Mouse (Mus musculus) heart, postnatal 10 days (tissue): Measurements from ENCODE around the gene Pkmyt1. TPM values are rescaled to one million over a fixed set of nuclear protein-coding genes. Genes with fewer than 3 reads are reported as not detected.
"Not testable (repeated sequence)": the region's sequence is repeated elsewhere in the genome, so short reads cannot be mapped to it uniquely, and the experiment has no call there.

Experiments used
- DNase-seq, 2 experiments: peaks; one replicate each; pipeline ENCODE4 v3.0.0; 2021
- intact Hi-C: fragments of 180-260 bp; cut with DNase I; formaldehyde crosslinking; loops from one replicate; pipeline ENCODE4 v1.15.1; 2025
- total RNA-seq, 2 experiments: library from RNA; stranded (reverse); gene quantifications; 2 replicates each; pipeline ENCODE4 v1.2.3; 2021

Gene Pkmyt1
- total RNA-seq, 2 experiments from 2014 or later = 7.7 to 9.3 TPM

- no peak for DNase-seq
- intact Hi-C loops = loop anchor here (5.0 kb wide), 1 partner anchor 106 kb away; no protein-coding TSS in a partner anchor
Observed at GRCm38 (mm10) chr17:23746311-23746710, 20.2 kb downstream of the Pkmyt1 start.

DNA sequence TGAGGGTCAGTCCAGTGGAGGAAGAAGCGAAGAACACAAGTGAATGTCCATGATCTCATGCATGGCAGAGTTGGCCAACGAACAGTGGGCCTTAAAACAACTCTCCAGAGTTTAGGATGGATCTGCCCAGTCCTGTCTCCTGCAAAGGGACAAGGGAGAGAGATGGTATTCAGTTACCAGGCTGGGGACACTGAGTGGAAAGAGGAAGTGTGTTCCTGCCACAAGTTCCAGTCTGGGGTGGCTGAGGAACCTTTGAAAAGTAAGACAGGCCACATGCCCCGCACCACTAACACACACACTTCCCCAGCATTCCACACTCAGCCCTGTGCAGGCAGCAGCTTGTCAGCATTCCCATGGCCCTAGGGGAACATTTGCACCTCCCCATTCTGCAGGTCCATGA is 20.6 kb downstream of the Pkmyt1 start:
- no peak for DNase-seq
- intact Hi-C loops = loop anchor here (5.0 kb wide), 1 partner anchor 106 kb away; no protein-coding TSS in a partner anchor

GRCm38 (mm10) chr17:23747471-23747870 is 21.3 kb downstream of the Pkmyt1 start:
- DNase-seq = no peak
- intact Hi-C loops = loop anchor here (5.0 kb wide), 1 partner anchor 105 kb away; no protein-coding TSS in a partner anchor

DNA sequence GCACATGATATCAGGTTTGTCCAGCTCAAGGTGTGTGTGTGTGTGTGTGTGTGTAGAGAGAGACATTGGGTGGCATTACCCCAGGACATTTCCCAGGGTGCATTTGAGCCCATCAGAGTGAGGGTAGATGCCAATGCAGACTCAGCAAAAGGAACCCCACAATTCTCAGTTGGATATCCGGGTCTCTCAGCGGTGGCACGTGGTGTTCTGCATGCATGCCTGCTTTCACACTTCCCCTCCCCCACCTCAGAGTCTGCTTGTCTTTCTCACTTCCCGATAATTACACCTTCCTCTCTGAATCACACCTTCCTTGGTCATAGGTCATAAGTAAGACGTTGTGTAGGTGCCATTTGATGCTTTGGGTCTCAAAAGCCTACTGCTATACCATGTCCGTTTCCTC is 21.9 kb downstream of the Pkmyt1 start:
- no peak for DNase-seq
- intact Hi-C loops = loop anchor here (5.0 kb wide), 1 partner anchor 104 kb away; no protein-coding TSS in a partner anchor

- peak; percentile 82 to 89 for DNase-seq
- intact Hi-C loops = loop anchor here (5.0 kb wide), 1 partner anchor 103 kb away; no protein-coding TSS in a partner anchor
Observed at GRCm38 (mm10) chr17:23748631-23749391, 22.7 kb downstream of the Pkmyt1 start.

DNA sequence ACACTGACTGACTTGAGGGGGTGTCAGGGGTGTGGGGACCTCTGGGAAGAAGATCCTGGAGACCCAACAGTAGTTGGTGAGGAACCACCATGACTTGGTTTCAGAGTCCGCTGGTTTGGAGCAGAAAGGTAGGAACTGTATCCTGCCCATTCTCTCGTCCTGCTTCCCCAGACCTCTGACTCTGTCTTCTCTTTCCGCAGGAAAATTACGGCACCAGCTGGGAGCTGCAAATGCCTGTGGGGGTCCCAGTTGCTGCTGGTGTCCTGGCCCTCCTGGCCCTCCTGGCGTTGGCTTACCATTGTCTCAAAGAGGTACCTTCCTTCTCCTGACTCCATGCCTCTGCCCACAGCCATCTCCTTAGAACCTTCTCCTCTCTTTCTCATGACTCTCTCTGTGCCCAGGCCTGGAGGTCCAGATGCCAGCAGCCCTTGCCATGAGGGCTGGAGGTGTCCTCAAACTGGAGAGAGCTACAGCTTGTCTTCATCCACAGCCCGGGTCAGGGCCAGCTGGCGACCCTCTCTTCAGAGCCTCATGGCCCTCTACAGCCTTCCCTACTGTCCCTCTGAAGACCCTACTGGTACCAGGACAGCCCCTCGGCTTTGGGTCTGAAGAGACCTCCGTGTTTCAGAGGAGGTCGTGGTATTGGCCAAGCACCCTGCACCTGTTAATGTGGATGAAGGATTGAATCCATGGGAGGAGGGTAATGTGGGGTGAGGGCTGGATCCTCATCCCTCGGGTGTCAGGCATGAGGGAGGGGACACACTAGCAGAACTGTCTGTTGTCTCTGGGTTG is 23.5 kb downstream of the Pkmyt1 start:
- intact Hi-C loops = loop anchor here (5.0 kb wide), 1 partner anchor 103 kb away; no protein-coding TSS in a partner anchor

GRCm38 (mm10) chr17:23755689-23756088 is 29.6 kb downstream of the Pkmyt1 start:
- DNase-seq = no peak
- intact Hi-C loops = no loop called here

More for the DNA sequence above, 23.5 kb downstream of the Pkmyt1 start:
- no peak for DNase-seq

- intact Hi-C loops = no loop called here
- no peak for DNase-seq
Observed at GRCm38 (mm10) chr17:23757581-23757980, 31.4 kb downstream of the Pkmyt1 start.

DNA sequence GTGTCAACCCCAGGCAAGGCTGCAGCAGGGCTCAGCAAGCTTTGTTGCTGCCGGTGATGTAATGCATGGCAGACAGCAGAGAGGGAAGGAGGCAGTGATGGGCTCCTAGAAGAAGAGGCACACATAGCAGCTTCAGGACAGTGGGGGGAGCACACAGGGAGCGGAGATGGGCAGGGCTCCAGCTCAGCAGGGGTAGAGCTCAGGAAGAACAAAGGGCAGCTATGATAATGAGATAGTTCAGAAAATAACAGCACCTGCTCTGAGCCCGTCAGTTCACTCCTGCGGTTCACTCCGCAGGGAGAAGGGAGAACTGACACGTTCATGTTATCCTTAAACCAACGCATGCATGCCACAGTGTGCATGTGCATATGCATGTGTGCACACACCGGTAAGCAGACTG is 32.7 kb downstream of the Pkmyt1 start:
- intact Hi-C loops = no loop called here
- no peak for DNase-seq

GRCm38 (mm10) chr17:23760231-23760630 is 34.1 kb downstream of the Pkmyt1 start:
- DNase-seq = no peak
- intact Hi-C loops = no loop called here

DNA sequence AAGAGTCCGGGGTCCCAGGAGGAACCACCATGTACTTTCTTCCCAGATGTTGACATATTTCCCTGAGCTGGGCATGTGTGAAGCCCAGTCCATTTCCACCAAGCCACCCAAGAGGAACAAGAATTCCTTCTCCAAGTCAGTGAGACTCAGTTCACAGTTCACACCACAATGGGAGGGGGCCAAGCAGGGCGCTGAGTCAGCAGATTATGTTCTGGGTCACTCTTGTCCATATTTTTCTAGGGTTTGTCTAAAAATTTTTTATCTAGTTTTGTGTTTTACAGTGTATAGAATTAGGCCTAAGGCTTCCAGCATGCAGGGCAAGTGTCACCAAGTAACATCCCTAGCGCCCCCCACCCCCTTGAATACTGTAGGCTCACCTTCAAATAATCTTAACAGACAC is 35.0 kb downstream of the Pkmyt1 start:
- intact Hi-C loops = no loop called here
- DNase-seq = no peak

GRCm38 (mm10) chr17:23762976-23763375 is 36.8 kb downstream of the Pkmyt1 start:
- intact Hi-C loops = no loop called here

DNA sequence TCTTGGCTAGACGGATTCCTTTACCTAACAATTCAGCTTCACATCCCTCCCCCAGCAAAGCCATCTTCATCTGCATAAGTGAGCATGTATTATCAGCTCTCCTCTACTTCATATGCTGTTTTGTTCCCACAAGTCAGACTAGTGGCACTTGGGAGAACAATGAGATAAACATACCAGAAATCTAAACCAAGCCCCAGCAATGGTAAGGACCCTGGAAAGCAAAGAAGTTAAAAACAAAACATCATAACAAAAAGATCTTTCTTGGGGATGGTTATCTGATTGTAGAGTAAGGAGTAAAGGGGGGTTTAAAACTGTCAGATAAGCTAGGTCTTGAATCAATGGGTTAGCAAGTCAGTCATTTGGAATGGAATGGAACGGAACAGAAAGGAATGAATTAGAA is 44.4 kb downstream of the Pkmyt1 start:
- no peak for DNase-seq
- intact Hi-C loops = loop anchor here (2.0 kb wide), 1 partner anchor 58 kb away; the partner anchor contains the start of gene Elob

More at GRCm38 (mm10) chr17:23762976-23763375, 36.8 kb downstream of the Pkmyt1 start:
- DNase-seq = no peak

GRCm38 (mm10) chr17:23770896-23771283 is 44.8 kb downstream of the Pkmyt1 start:
- intact Hi-C loops = loop anchor here (2.0 kb wide), 1 partner anchor 58 kb away; the partner anchor contains the start of gene Elob
- DNase-seq = no peak

DNA sequence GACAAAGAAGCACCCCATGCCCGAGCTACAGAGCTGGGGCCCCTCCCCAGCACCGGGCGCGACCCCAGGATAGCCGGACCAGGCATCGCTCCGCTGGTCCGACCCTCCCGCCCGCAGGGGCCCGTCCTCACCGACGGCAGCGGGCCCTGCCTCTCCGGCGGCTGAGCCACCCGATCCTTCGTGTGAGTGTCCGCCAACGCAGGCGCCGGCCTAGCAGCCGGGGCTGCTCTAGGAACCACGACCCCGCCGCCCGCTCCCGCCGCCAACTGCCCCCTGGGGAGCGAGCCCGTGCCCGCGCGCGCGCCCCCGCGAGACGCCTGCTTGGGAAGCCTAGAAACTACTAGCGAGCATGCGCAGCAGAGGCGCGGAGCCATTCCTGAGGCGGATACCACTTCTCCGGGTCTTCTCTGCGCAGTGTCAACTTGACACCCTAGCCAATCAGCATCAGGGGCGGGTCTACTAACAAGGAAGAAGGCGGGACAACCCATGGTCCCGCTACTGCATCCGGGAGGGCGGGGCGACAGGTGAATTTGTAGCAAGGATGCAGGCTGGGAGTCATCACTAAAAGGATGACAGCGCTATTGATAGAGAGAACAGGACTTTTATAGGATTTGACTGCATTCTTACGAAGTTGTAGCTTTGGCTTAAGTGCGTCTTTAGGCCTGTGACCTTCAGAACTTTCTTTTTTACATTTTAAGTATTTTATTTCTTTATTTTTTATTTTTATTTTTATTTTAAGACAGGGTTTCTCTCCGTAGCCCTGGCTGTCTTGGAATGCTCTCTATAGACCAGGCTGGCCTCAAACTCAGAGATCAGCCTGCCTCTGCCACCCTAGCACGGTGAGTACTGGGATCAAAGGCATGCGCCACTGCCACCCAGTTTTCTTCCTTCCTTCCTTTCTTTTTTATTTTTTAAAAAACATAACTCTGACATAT is 45.4 kb downstream of the Pkmyt1 start, which contains the start of gene Flywch1:
Gene Flywch1, minus strand, starts transcription at position 319 of the 935 bp plus-strand sequence.
- intact Hi-C loops = loop anchor here (2.0 kb wide), 1 partner anchor 57 kb away; the partner anchor contains the start of gene Elob

DNA sequence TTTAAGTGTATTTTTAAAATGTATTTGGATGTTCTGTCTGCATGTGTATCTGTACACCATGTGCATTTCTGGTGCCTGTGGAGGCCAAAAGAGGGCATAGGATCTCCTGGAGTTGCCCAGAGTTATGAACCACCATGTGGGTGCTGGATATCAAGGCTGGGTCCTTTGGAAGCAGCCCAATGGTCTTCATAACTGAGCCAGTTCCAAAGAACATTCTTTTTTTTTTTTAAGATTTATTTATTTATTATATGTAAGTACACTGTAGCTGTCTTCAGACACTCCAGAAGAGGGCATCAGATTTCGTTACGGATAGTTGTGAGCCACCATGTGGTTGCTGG is 46.1 kb downstream of the Pkmyt1 start:
- DNase-seq, intact Hi-C loops: not testable (repeated sequence)

More for the DNA sequence above, 45.4 kb downstream of the Pkmyt1 start, which contains the start of gene Flywch1:
- peak; percentile 99 for DNase-seq

GRCm38 (mm10) chr17:23773676-23774075 is 47.5 kb downstream of the Pkmyt1 start:
- DNase-seq = no peak
- intact Hi-C loops = loop anchor here (1.0 to 2.0 kb wide), 4 partner anchors 33 to 187 kb away; partner anchors contain the start of gene Prss32

DNA sequence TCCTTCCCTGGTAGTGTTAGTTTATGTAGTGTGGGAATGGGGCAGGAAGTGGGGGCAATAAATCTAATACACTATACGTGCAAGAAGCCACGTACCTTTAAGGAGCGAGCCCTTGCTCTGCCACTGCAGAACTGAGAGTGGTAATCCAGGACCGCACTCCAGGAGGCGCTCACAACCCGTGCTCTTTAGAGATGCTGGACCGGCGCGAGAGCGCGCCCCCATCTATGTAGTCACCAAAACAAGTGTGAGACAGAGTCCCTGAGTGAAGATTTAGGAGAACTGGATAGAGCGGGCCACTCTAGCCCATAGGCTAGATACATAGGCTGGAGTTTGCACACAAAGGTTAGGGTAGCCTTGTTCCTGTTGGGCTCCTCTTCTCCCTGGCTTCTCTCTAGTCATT is 48.0 kb downstream of the Pkmyt1 start:
- DNase-seq = peak; percentile 86 to 89
- intact Hi-C loops = loop anchor here (1.0 to 2.0 kb wide), 4 partner anchors 33 to 186 kb away; partner anchors contain the start of gene Prss32

GRCm38 (mm10) chr17:23776216-23776615 is 50.1 kb downstream of the Pkmyt1 start:
- intact Hi-C loops = no loop called here
- DNase-seq = no peak

- no peak for DNase-seq
- intact Hi-C loops = no loop called here
Observed at GRCm38 (mm10) chr17:23777141-23777540, 51.0 kb downstream of the Pkmyt1 start.
